Mouse (Mus musculus): Measurements from ENCODE around the gene Bahcc1. TPM values are rescaled to one million over a fixed set of nuclear protein-coding genes. Genes with fewer than 3 reads are reported as not detected.

The Bahcc1 gene
- total and polyA plus RNA-seq, 2 experiments from 2014 or later = 3.5 to 13.1 TPM

DNA sequence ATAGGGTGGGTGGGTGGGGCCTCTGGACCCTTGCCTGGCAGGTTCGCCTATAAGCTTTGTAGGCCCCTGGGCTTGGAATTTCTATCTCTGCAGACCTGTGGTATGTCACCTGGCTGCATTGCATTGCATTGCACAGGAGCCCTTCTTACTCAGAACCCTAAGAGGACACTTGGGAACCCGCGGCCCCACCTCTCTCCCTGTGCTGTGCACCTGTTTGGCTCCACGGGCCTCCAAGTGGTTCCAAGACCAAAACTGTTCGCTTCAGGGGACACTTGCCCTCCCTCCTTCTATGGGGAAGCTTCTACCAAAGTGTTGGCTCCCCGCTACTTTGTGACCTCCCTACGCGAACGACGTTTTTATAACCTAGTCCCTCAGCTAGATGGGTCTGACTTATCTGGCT, 78.8 kb downstream of the Bahcc1 start:
- Histone ChIP-seq H3K27me3 (ENCODE audit: control insufficient read depth, insufficient read depth, low read length) (no peaks in the 10 kb centered on the region), H3K4me2 (ENCODE audit: low read depth, low read length) (peak overlapping the region; percentile 78), H3K36me3 (replicated peaks; ENCODE audit: control insufficient read depth, insufficient read depth, low read length) (no peaks in the 10 kb centered on the region), H3K4me3 (ENCODE audit: low read depth, low read length) (peak overlapping the region; percentile 47; the same call in 1 of the 2 replicates), H3K27ac (ENCODE audit: low read depth) (peak overlapping the region; percentile 86), H3K4me1 (ENCODE audit: control insufficient read depth, insufficient read depth) (peaks cover 24% of the 10 kb centered on the region), H3K9ac (replicated peaks; ENCODE audit: low read depth, low read length) (peak overlapping the region; percentile 55), H3K9me3 (replicated peaks; ENCODE audit: control insufficient read depth, low read length) (no peaks in the 10 kb centered on the region)
- DNase-seq (ENCODE audit: low spot score) = no peak
- TF ChIP-seq CTCF (IDR thresholded peaks at IDR 0.05; ENCODE audit: low read depth) (no peak), EP300 (IDR thresholded peaks at IDR 0.05; ENCODE audit: low read depth) (no peak)
- no peak for ATAC-seq (ENCODE audit: insufficient read depth, low read depth)
- 67% methylated on average over 10 of the region's 10 CpGs for WGBS

DNA sequence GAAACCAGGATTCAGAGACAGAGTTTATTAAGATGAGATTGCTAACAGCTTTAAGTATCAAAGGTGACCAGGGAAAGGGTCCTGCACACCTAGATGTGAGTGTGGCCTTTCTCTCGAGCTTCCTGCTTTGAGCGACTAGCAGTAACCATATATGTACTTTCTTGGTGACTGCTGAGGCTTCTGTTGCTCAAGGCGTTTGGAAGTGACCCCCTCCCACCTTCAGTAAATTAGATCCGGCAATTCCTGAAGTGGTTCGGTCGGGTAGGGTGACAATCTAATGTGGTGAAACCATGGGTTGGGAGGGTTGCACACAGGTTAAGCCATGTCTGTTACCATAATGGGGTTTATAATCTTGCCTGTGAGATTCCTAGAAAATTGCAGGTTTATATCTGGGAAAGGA, 79.3 kb downstream of the Bahcc1 start:
- H3K27ac ChIP-seq (ENCODE audit: low read depth) = no peak overlapping the region
- no peaks in the 10 kb centered on the region for H3K36me3 ChIP-seq (replicated peaks; ENCODE audit: control insufficient read depth, insufficient read depth, low read length)
- H3K27me3 ChIP-seq (ENCODE audit: control insufficient read depth, insufficient read depth, low read length) = no peaks in the 10 kb centered on the region
- H3K9me3 ChIP-seq (replicated peaks; ENCODE audit: control insufficient read depth, low read length) = no peaks in the 10 kb centered on the region
- H3K4me3 ChIP-seq (ENCODE audit: low read depth, low read length) = no peak overlapping the region
- no peak overlapping the region for H3K4me2 ChIP-seq (ENCODE audit: low read depth, low read length)
- WGBS = 90% methylated on average over 6 of the region's 6 CpGs
- H3K4me1 ChIP-seq (ENCODE audit: control insufficient read depth, insufficient read depth) = peaks cover 29% of the 10 kb centered on the region
- no peak for ATAC-seq (ENCODE audit: insufficient read depth, low read depth)
- DNase-seq (ENCODE audit: low spot score) = no peak
- TF ChIP-seq EP300 (IDR thresholded peaks at IDR 0.05; ENCODE audit: low read depth) (no peak), CTCF (IDR thresholded peaks at IDR 0.05; ENCODE audit: low read depth) (no peak)
- no peak overlapping the region for H3K9ac ChIP-seq (replicated peaks; ENCODE audit: low read depth, low read length)

DNA sequence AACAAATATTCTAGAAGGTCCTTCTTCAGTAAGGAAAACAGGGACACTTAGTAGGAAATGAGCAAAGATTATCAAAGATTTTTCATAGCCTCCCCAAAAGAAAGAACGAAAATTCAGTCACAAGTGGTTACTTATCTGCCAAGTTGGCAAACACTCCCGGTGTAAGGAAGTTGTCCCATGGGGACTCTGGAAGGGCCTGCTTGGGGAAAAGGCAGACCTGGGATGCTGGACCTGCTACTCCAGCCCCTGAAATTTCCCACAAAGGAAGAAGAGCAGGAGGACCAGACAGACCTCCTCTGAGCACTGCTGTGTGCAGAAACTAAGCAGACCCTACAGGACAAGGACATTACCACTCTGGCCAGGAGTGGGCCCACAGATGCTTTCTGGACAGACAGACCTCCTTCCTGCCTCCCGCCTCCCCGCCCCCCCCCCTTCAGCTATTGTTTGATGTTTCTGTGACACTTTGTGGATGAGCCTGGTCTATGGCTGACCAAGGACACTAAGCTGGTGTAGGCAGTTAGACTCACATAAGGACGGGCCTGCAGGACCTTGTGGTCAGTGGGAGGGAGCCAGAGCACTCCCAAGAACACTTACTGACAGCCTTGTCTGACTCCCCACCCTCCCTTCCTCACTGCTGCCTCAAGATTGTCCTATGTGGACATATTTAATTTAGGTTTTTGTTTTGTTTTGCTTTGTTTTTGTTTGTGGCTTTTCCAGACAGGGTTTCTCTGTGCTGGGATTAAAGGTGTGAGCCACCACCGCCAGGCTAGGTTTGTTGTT, 81.3 kb downstream of the Bahcc1 start:
- peaks cover 27% of the 10 kb centered on the region for H3K4me1 ChIP-seq (ENCODE audit: control insufficient read depth, insufficient read depth)
- 48% methylated on average over 6 of the region's 6 CpGs for WGBS
- no peaks in the 10 kb centered on the region for H3K9me3 ChIP-seq (replicated peaks; ENCODE audit: control insufficient read depth, low read length)
- ATAC-seq (ENCODE audit: insufficient read depth, low read depth) (no peak), DNase-seq (ENCODE audit: low spot score) (no peak)
- no peaks in the 10 kb centered on the region for H3K36me3 ChIP-seq (replicated peaks; ENCODE audit: control insufficient read depth, insufficient read depth, low read length)
- TF ChIP-seq EP300 (IDR thresholded peaks at IDR 0.05; ENCODE audit: low read depth) (no peak), CTCF (IDR thresholded peaks at IDR 0.05; ENCODE audit: low read depth) (no peak)
- no peak overlapping the region for H3K27ac ChIP-seq (ENCODE audit: low read depth)
- no peak overlapping the region for H3K9ac ChIP-seq (replicated peaks; ENCODE audit: low read depth, low read length)
- H3K27me3 ChIP-seq (ENCODE audit: control insufficient read depth, insufficient read depth, low read length) = no peaks in the 10 kb centered on the region
- H3K4me3 ChIP-seq (ENCODE audit: low read depth, low read length) = no peak overlapping the region
- H3K4me2 ChIP-seq (ENCODE audit: low read depth, low read length) = no peak overlapping the region

DNA sequence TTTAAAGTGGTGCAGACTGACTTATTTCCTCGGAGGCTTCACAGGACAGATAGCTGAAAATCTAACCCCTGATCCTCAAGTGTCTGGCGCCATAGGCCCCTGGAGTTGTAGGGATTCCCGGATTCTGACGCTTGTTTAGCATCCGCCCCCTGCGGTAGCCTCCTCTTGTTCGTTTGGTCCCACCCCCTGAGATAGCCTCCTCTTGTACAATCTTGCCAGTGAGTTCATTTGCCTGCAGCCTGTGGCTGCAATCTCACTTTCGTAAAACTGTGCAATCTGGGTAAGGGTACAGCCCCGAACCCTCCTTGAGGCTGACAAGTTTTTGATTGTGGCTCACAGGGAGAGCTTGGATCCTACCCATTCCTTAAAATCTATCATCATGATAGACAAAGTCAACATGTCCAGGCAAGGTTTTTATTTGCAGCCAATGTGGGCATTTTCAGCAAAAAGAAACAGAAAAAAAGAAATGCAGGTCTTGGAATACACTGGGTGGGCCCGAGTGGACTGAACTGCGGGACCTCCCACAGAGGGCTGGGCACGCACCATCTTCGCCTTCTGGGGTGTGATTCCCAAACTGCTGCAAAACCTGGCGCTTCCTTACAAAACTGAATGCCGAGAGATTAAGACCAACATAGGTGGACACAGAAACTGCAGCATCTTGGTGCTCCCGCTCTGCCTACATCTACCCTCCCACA, 82.1 kb downstream of the Bahcc1 start:
- no peak overlapping the region for H3K27ac ChIP-seq (ENCODE audit: low read depth)
- no peak overlapping the region for H3K4me2 ChIP-seq (ENCODE audit: low read depth, low read length)
- no peaks in the 10 kb centered on the region for H3K9me3 ChIP-seq (replicated peaks; ENCODE audit: control insufficient read depth, low read length)
- 49% methylated on average over 16 of the region's 16 CpGs for whole genome bisulfite sequencing
- no peaks in the 10 kb centered on the region for H3K36me3 ChIP-seq (replicated peaks; ENCODE audit: control insufficient read depth, insufficient read depth, low read length)
- ATAC-seq (ENCODE audit: insufficient read depth, low read depth) = no peak
- H3K9ac ChIP-seq (replicated peaks; ENCODE audit: low read depth, low read length) = no peak overlapping the region
- TF ChIP-seq CTCF (IDR thresholded peaks at IDR 0.05; ENCODE audit: low read depth) (no peak), EP300 (IDR thresholded peaks at IDR 0.05; ENCODE audit: low read depth) (no peak)
- DNase-seq (ENCODE audit: low spot score) = no peak
- no peaks in the 10 kb centered on the region for H3K27me3 ChIP-seq (ENCODE audit: control insufficient read depth, insufficient read depth, low read length)
- peaks cover 27% of the 10 kb centered on the region for H3K4me1 ChIP-seq (ENCODE audit: control insufficient read depth, insufficient read depth)
- no peak overlapping the region for H3K4me3 ChIP-seq (ENCODE audit: low read depth, low read length)

DNA sequence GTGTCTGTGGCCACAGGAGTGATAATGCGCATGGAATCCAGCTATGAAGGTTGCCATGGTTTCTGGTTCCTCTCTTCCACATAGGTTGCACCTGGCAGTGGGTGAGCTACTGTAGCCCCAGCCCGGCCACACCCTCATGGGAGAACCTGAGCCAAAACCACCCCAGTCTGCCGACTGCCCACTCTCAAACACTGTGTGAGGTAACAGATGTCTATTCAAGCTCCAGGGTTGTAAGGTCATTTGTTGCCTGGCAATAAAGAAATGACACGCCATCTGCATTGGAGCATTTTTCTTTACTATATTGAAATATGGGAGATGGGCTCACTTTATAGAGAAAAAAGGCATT, 82.6 kb downstream of the Bahcc1 start:
- Histone ChIP-seq H3K4me2 (ENCODE audit: low read depth, low read length) (peak overlapping the region; percentile 90), H3K9ac (replicated peaks; ENCODE audit: low read depth, low read length) (peak overlapping the region; percentile 42; the same call in 1 of the 2 replicates), H3K36me3 (replicated peaks; ENCODE audit: control insufficient read depth, insufficient read depth, low read length) (no peaks in the 10 kb centered on the region), H3K4me1 (ENCODE audit: control insufficient read depth, insufficient read depth) (peaks cover 25% of the 10 kb centered on the region), H3K27ac (ENCODE audit: low read depth) (peak overlapping the region; percentile 99), H3K27me3 (ENCODE audit: control insufficient read depth, insufficient read depth, low read length) (no peaks in the 10 kb centered on the region), H3K9me3 (replicated peaks; ENCODE audit: control insufficient read depth, low read length) (no peaks in the 10 kb centered on the region), H3K4me3 (ENCODE audit: low read depth, low read length) (peak overlapping the region; percentile 50; the same call in 1 of the 2 replicates)
- DNase-seq (ENCODE audit: low spot score) (no peak), ATAC-seq (ENCODE audit: insufficient read depth, low read depth) (no peak)
- WGBS = 44% methylated on average over 4 of the region's 4 CpGs
- TF ChIP-seq EP300 (IDR thresholded peaks at IDR 0.05; ENCODE audit: low read depth) (no peak), CTCF (IDR thresholded peaks at IDR 0.05; ENCODE audit: low read depth) (no peak)
